Mouse (Mus musculus): Measurements from ENCODE around the gene Trim34b. TPM values are rescaled to one million over a fixed set of nuclear protein-coding genes. Genes with fewer than 3 reads are reported as not detected.
"Not testable (repeated sequence)": the region's sequence is repeated elsewhere in the genome, so short reads cannot be mapped to it uniquely, and the experiment has no call there.

Trim34b gene
- not detected in 2 replicates for polyA plus RNA-seq (2015; fragmentation: Nextera tagmentation; extraction: Ambion mirVana)

- not testable (repeated sequence) for H3K9me3 ChIP-seq (replicated peaks); H3K4me1 ChIP-seq; H3K36me3 ChIP-seq; H3K27ac ChIP-seq (replicated peaks); H3K4me3 ChIP-seq (replicated peaks); H3K9ac ChIP-seq (replicated peaks); ATAC-seq (ENCODE audit: low FRiP score); H3K4me2 ChIP-seq; H3K27me3 ChIP-seq (replicated peaks)
- 93% methylated on average over 2 of the region's 2 CpGs for WGBS
Observed at GRCm38 (mm10) chr7:104329171-104329570, at the start of gene Trim34b. Gene Trim34b (plus strand): TSS chr7:104329471.

GRCm38 (mm10) chr7:104287576-104288443 is 41.5 kb upstream of the Trim34b start, which contains the start of gene Trim5:
Gene Trim5 (minus strand): TSS chr7:104288094.
- 49% methylated on average over 14 of the region's 14 CpGs for WGBS
- H3K4me2 ChIP-seq: peak within 1 kb of the TSS; percentile 19; the same call in 1 of the 2 replicates

GRCm38 (mm10) chr7:104290641-104291040 is 38.6 kb upstream of the Trim34b start:
- Histone ChIP-seq H3K27me3 (replicated peaks) (no peaks in the 10 kb centered on the region), H3K4me2 (no peak overlapping the region), H3K9me3 (replicated peaks) (no peaks in the 10 kb centered on the region), H3K27ac (replicated peaks) (no peak overlapping the region), H3K9ac (replicated peaks) (no peak overlapping the region), H3K36me3 (no peaks in the 10 kb centered on the region), H3K4me1 (no peaks in the 10 kb centered on the region), H3K4me3 (replicated peaks) (no peak overlapping the region)
- 94% methylated on average over 1 of the region's 1 CpGs for WGBS
- ATAC-seq (ENCODE audit: low FRiP score): no peak

More at GRCm38 (mm10) chr7:104287576-104288443, 41.5 kb upstream of the Trim34b start, which contains the start of gene Trim5:
- not testable (repeated sequence) for H3K4me3 ChIP-seq (replicated peaks); H3K27me3 ChIP-seq (replicated peaks); H3K9me3 ChIP-seq (replicated peaks); H3K4me1 ChIP-seq; H3K27ac ChIP-seq (replicated peaks); ATAC-seq (ENCODE audit: low FRiP score); H3K9ac ChIP-seq (replicated peaks); H3K36me3 ChIP-seq

- H3K4me2 ChIP-seq: no peak overlapping the region
- no peak overlapping the region for H3K9ac ChIP-seq (replicated peaks)
- H3K4me3 ChIP-seq (replicated peaks): no peak overlapping the region
- ATAC-seq (ENCODE audit: low FRiP score): no peak
- no peaks in the 10 kb centered on the region for H3K27me3 ChIP-seq (replicated peaks)
- WGBS: 86% methylated on average over 5 of the region's 5 CpGs
- no peaks in the 10 kb centered on the region for H3K4me1 ChIP-seq
- no peaks in the 10 kb centered on the region for H3K36me3 ChIP-seq
- H3K9me3 ChIP-seq (replicated peaks): no peaks in the 10 kb centered on the region
- no peak overlapping the region for H3K27ac ChIP-seq (replicated peaks)
Observed at GRCm38 (mm10) chr7:104291638-104292400, 37.5 kb upstream of the Trim34b start.

GRCm38 (mm10) chr7:104314796-104315353 is 14.4 kb upstream of the Trim34b start:
- no peaks in the 10 kb centered on the region for H3K4me1 ChIP-seq
- peak overlapping the region; percentile 41 for H3K4me2 ChIP-seq
- no peak overlapping the region for H3K27ac ChIP-seq (replicated peaks)
- H3K9me3 ChIP-seq (replicated peaks): no peaks in the 10 kb centered on the region
- no peaks in the 10 kb centered on the region for H3K36me3 ChIP-seq
- no peak overlapping the region for H3K9ac ChIP-seq (replicated peaks)
- 16% methylated on average over 15 of the region's 15 CpGs for WGBS
- ATAC-seq (ENCODE audit: low FRiP score): no peak
- peak overlapping the region; percentile 32 for H3K4me3 ChIP-seq (replicated peaks)
- H3K27me3 ChIP-seq (replicated peaks): no peaks in the 10 kb centered on the region

GRCm38 (mm10) chr7:104315369-104316080 is 13.7 kb upstream of the Trim34b start, which contains the start of gene Trim12a:
Gene Trim12a (minus strand): TSS chr7:104315466.
- ATAC-seq (ENCODE audit: low FRiP score); H3K9me3 ChIP-seq (replicated peaks); H3K36me3 ChIP-seq; H3K9ac ChIP-seq (replicated peaks); H3K4me1 ChIP-seq; H3K27ac ChIP-seq (replicated peaks); H3K27me3 ChIP-seq (replicated peaks): not testable (repeated sequence)
- peak within 1 kb of the TSS; percentile 32 for H3K4me3 ChIP-seq (replicated peaks)
- H3K4me2 ChIP-seq: peak within 1 kb of the TSS; percentile 41
- WGBS: 38% methylated on average over 4 of the region's 4 CpGs

GRCm38 (mm10) chr7:104322028-104322427 is 7.2 kb upstream of the Trim34b start:
- Histone ChIP-seq H3K9ac (replicated peaks) (no peak overlapping the region), H3K4me3 (replicated peaks) (no peak overlapping the region), H3K9me3 (replicated peaks) (no peaks in the 10 kb centered on the region), H3K4me1 (no peaks in the 10 kb centered on the region), H3K36me3 (no peaks in the 10 kb centered on the region), H3K4me2 (no peak overlapping the region), H3K27ac (replicated peaks) (no peak overlapping the region), H3K27me3 (replicated peaks) (no peaks in the 10 kb centered on the region)
- 77% methylated on average over 9 of the region's 9 CpGs for WGBS
- no peak for ATAC-seq (ENCODE audit: low FRiP score)

GRCm38 (mm10) chr7:104335547-104335946 is 6.3 kb downstream of the Trim34b start:
- not testable (repeated sequence) for H3K9me3 ChIP-seq (replicated peaks); H3K4me1 ChIP-seq; H3K27ac ChIP-seq (replicated peaks); H3K27me3 ChIP-seq (replicated peaks); H3K4me3 ChIP-seq (replicated peaks); H3K36me3 ChIP-seq; ATAC-seq (ENCODE audit: low FRiP score); H3K9ac ChIP-seq (replicated peaks); H3K4me2 ChIP-seq
- WGBS: 93% methylated on average over 3 of the region's 3 CpGs

- H3K36me3 ChIP-seq; H3K9me3 ChIP-seq (replicated peaks); H3K4me3 ChIP-seq (replicated peaks); H3K9ac ChIP-seq (replicated peaks); ATAC-seq (ENCODE audit: low FRiP score); H3K27me3 ChIP-seq (replicated peaks); H3K27ac ChIP-seq (replicated peaks); H3K4me1 ChIP-seq; H3K4me2 ChIP-seq: not testable (repeated sequence)
- 93% methylated on average over 3 of the region's 4 CpGs for WGBS
Observed at GRCm38 (mm10) chr7:104340744-104341143, 11.5 kb downstream of the Trim34b start.

- not testable (repeated sequence) for H3K27me3 ChIP-seq (replicated peaks); ATAC-seq (ENCODE audit: low FRiP score); H3K36me3 ChIP-seq; H3K4me1 ChIP-seq; H3K9ac ChIP-seq (replicated peaks); H3K4me3 ChIP-seq (replicated peaks); H3K9me3 ChIP-seq (replicated peaks); H3K4me2 ChIP-seq; H3K27ac ChIP-seq (replicated peaks)
- 93% methylated on average over 4 of the region's 4 CpGs for WGBS
Observed at GRCm38 (mm10) chr7:104348043-104348442, 18.8 kb downstream of the Trim34b start.
